Mouse (Mus musculus) limb, embryonic 13.5 days (tissue): ENCODE data around the gene Slc22a15. TPM values are rescaled to one million over a fixed set of nuclear protein-coding genes. Genes with fewer than 3 reads are reported as not detected.

Experiments used
- ATAC-seq: fragments of 200-750 bp; cut with Nextera tagmentation; 2 replicates; pipeline ENCODE4 v1.8.0; 2017; ENCODE audit warnings: low read depth, moderate number of reproducible peaks, moderate TSS enrichment; ENCODE audit not compliant: low FRiP score
- H3K27ac ChIP-seq: fragments of 300-500 bp; sonication (generic); 2 replicates; pipeline ENCODE4 v1.5.1; 2015; ENCODE audit warnings: inconsistent platforms, mild to moderate bottlenecking, moderate library complexity
- H3K27me3 ChIP-seq: fragments of 300-500 bp; sonication (generic); 2 replicates; pipeline ENCODE4 v1.6.1; 2015; ENCODE audit warnings: mild to moderate bottlenecking, inconsistent platforms
- H3K36me3 ChIP-seq: fragments of 300-500 bp; sonication (generic); 2 replicates; pipeline ENCODE4 v1.6.1; 2015; ENCODE audit warnings: inconsistent platforms, mild to moderate bottlenecking, moderate library complexity
- H3K4me1 ChIP-seq: fragments of 300-500 bp; sonication (generic); 2 replicates; pipeline ENCODE4 v1.6.1; 2015; ENCODE audit warnings: inconsistent platforms
- H3K4me2 ChIP-seq: fragments of 300-500 bp; sonication (generic); replicated peaks from 2 replicates; pipeline ENCODE4 v1.6.1; 2015; ENCODE audit warnings: inconsistent platforms, mild to moderate bottlenecking, moderate library complexity
- H3K4me3 ChIP-seq: fragments of 300-500 bp; sonication (generic); 2 replicates; pipeline ENCODE4 v1.5.1; 2015; ENCODE audit warnings: moderate library complexity, mild to moderate bottlenecking, inconsistent platforms
- H3K9ac ChIP-seq: fragments of 300-500 bp; sonication (generic); 2 replicates; pipeline ENCODE4 v1.6.1; 2015; ENCODE audit warnings: mild to moderate bottlenecking, inconsistent platforms
- H3K9me3 ChIP-seq: fragments of 300-500 bp; sonication (generic); 2 replicates; pipeline ENCODE4 v1.6.1; 2016; ENCODE audit warnings: inconsistent platforms
- WGBS: fragments of 180-500 bp; shearing (Covaris S2); methylation state at CpG from one replicate; pipeline ENCODE4 v1.1.7; 2015; 5-methylcytosine and 5-hydroxymethylcytosine counted together
- polyA plus RNA-seq: library from polyadenylated mRNA; unstranded; fragments of >200 nt; fragmentation: Nextera tagmentation; extraction: Ambion mirVana; gene quantifications from 2 replicates; pipeline ENCODE4 v1.2.1, GENCODE M21; 2015

Slc22a15 gene
- polyA plus RNA-seq, 1 experiment from 2014 or later: 6.0 TPM

- Histone ChIP-seq H3K4me2 (no peak overlapping the region), H3K27ac (no peak overlapping the region), H3K4me3 (no peak overlapping the region), H3K9me3 (no peaks in the 10 kb centered on the region), H3K36me3 (no peaks in the 10 kb centered on the region), H3K27me3 (no peaks in the 10 kb centered on the region), H3K4me1 (no peaks in the 10 kb centered on the region), H3K9ac (no peak overlapping the region)
- ATAC-seq: no peak
- 82% methylated on average over 3 of the region's 3 CpGs for WGBS
Measured at GRCm38 (mm10) chr3:101939865-101940264, 15.6 kb upstream of the Slc22a15 start.

GRCm38 (mm10) chr3:101939152-101939551, 14.9 kb upstream of the Slc22a15 start:
- no peaks in the 10 kb centered on the region for H3K27me3 ChIP-seq
- no peaks in the 10 kb centered on the region for H3K36me3 ChIP-seq
- no peak overlapping the region for H3K9ac ChIP-seq
- H3K4me1 ChIP-seq: no peaks in the 10 kb centered on the region
- WGBS: 62% methylated on average over 7 of the region's 7 CpGs
- H3K27ac ChIP-seq: no peak overlapping the region
- H3K9me3 ChIP-seq: no peaks in the 10 kb centered on the region
- no peak for ATAC-seq
- no peak overlapping the region for H3K4me3 ChIP-seq
- no peak overlapping the region for H3K4me2 ChIP-seq

GRCm38 (mm10) chr3:101936369-101936768, 12.1 kb upstream of the Slc22a15 start:
- H3K4me1 ChIP-seq: peaks cover 5% of the 10 kb centered on the region; the same call in 1 of the 2 replicates
- no peaks in the 10 kb centered on the region for H3K36me3 ChIP-seq
- H3K27ac ChIP-seq: no peak overlapping the region
- 76% methylated on average over 3 of the region's 3 CpGs for WGBS
- no peaks in the 10 kb centered on the region for H3K9me3 ChIP-seq
- H3K27me3 ChIP-seq: no peaks in the 10 kb centered on the region
- no peak for ATAC-seq
- H3K4me3 ChIP-seq: no peak overlapping the region
- H3K9ac ChIP-seq: no peak overlapping the region
- no peak overlapping the region for H3K4me2 ChIP-seq

- H3K9me3 ChIP-seq: no peaks in the 10 kb centered on the region
- no peaks in the 10 kb centered on the region for H3K36me3 ChIP-seq
- peaks cover 10% of the 10 kb centered on the region for H3K4me1 ChIP-seq
- no peak for ATAC-seq
- no peaks in the 10 kb centered on the region for H3K27me3 ChIP-seq
- no peak overlapping the region for H3K27ac ChIP-seq
- no peak overlapping the region for H3K4me3 ChIP-seq
- H3K9ac ChIP-seq: no peak overlapping the region
- H3K4me2 ChIP-seq: no peak overlapping the region
- 97% methylated on average over 2 of the region's 2 CpGs for WGBS
Measured at GRCm38 (mm10) chr3:101933820-101934219, 9.6 kb upstream of the Slc22a15 start.

- WGBS: 31% methylated on average over 4 of the region's 4 CpGs
Measured at GRCm38 (mm10) chr3:101929105-101929876, 5.0 kb upstream of the Slc22a15 start.

GRCm38 (mm10) chr3:101926636-101927035, 2.4 kb upstream of the Slc22a15 start:
- no peak overlapping the region for H3K4me3 ChIP-seq
- no peak for ATAC-seq
- H3K27ac ChIP-seq: no peak overlapping the region
- no peaks in the 10 kb centered on the region for H3K27me3 ChIP-seq
- no peak overlapping the region for H3K4me2 ChIP-seq
- H3K9me3 ChIP-seq: no peaks in the 10 kb centered on the region
- H3K4me1 ChIP-seq: peaks cover 34% of the 10 kb centered on the region
- H3K9ac ChIP-seq: no peak overlapping the region
- H3K36me3 ChIP-seq: no peaks in the 10 kb centered on the region; the same call in 1 of the 2 replicates

More at GRCm38 (mm10) chr3:101929105-101929876, 5.0 kb upstream of the Slc22a15 start:
- no peak overlapping the region for H3K27ac ChIP-seq
- H3K27me3 ChIP-seq: no peaks in the 10 kb centered on the region
- H3K4me2 ChIP-seq: no peak overlapping the region
- ATAC-seq: no peak
- no peaks in the 10 kb centered on the region for H3K36me3 ChIP-seq
- H3K9me3 ChIP-seq: no peaks in the 10 kb centered on the region
- peaks cover 23% of the 10 kb centered on the region for H3K4me1 ChIP-seq
- H3K9ac ChIP-seq: no peak overlapping the region
- H3K4me3 ChIP-seq: no peak overlapping the region

- Histone ChIP-seq H3K9ac (no peak overlapping the region), H3K9me3 (no peaks in the 10 kb centered on the region), H3K27ac (no peak overlapping the region), H3K4me1 (peaks cover 34% of the 10 kb centered on the region), H3K27me3 (no peaks in the 10 kb centered on the region), H3K4me2 (no peak overlapping the region), H3K4me3 (no peak overlapping the region), H3K36me3 (peaks cover 3% of the 10 kb centered on the region; the same call in 1 of the 2 replicates)
- 59% methylated on average over 1 of the region's 1 CpGs for WGBS
- ATAC-seq: peak; percentile 30; the same call in 1 of the 2 replicates
Measured at GRCm38 (mm10) chr3:101925663-101926062, 1.4 kb upstream of the Slc22a15 start.

GRCm38 (mm10) chr3:101922366-101922765, 1.9 kb downstream of the Slc22a15 start:
- no peak for ATAC-seq
- H3K27ac ChIP-seq: no peak overlapping the region
- WGBS: 56% methylated on average over 7 of the region's 7 CpGs
- no peak overlapping the region for H3K4me2 ChIP-seq
- H3K9ac ChIP-seq: no peak overlapping the region
- no peaks in the 10 kb centered on the region for H3K9me3 ChIP-seq
- no peaks in the 10 kb centered on the region for H3K27me3 ChIP-seq
- H3K36me3 ChIP-seq: peaks cover 6% of the 10 kb centered on the region; the same call in 1 of the 2 replicates
- H3K4me1 ChIP-seq: peaks cover 29% of the 10 kb centered on the region
- no peak overlapping the region for H3K4me3 ChIP-seq

GRCm38 (mm10) chr3:101918526-101918925, 5.7 kb downstream of the Slc22a15 start:
- Histone ChIP-seq H3K27ac (no peak overlapping the region), H3K4me2 (no peak overlapping the region), H3K4me1 (peaks cover 14% of the 10 kb centered on the region), H3K9ac (no peak overlapping the region), H3K4me3 (no peak overlapping the region), H3K27me3 (no peaks in the 10 kb centered on the region), H3K9me3 (no peaks in the 10 kb centered on the region), H3K36me3 (peaks cover 23% of the 10 kb centered on the region)
- no peak for ATAC-seq
- WGBS: 97% methylated on average over 3 of the region's 3 CpGs

- H3K27me3 ChIP-seq: no peaks in the 10 kb centered on the region
- no peak overlapping the region for H3K9ac ChIP-seq
- H3K9me3 ChIP-seq: no peaks in the 10 kb centered on the region
- no peak overlapping the region for H3K4me3 ChIP-seq
- peaks cover 6% of the 10 kb centered on the region; the same call in 1 of the 2 replicates for H3K4me1 ChIP-seq
- no peak overlapping the region for H3K4me2 ChIP-seq
- WGBS: 37% methylated on average over 3 of the region's 3 CpGs
- H3K36me3 ChIP-seq: peaks cover 30% of the 10 kb centered on the region
- ATAC-seq: no peak
- H3K27ac ChIP-seq: no peak overlapping the region
Measured at GRCm38 (mm10) chr3:101917665-101918064, 6.6 kb downstream of the Slc22a15 start.

GRCm38 (mm10) chr3:101916525-101916924, 7.7 kb downstream of the Slc22a15 start:
- Histone ChIP-seq H3K4me3 (no peak overlapping the region), H3K36me3 (peaks cover 36% of the 10 kb centered on the region), H3K27me3 (no peaks in the 10 kb centered on the region), H3K9ac (no peak overlapping the region), H3K4me1 (no peaks in the 10 kb centered on the region), H3K9me3 (no peaks in the 10 kb centered on the region), H3K4me2 (no peak overlapping the region), H3K27ac (no peak overlapping the region)
- WGBS: 82% methylated on average over 5 of the region's 5 CpGs
- no peak for ATAC-seq

GRCm38 (mm10) chr3:101915048-101915801, 9.0 kb downstream of the Slc22a15 start:
- Histone ChIP-seq H3K27ac (no peak overlapping the region), H3K4me3 (no peak overlapping the region), H3K4me2 (no peak overlapping the region), H3K9ac (no peak overlapping the region), H3K36me3 (peaks cover 30% of the 10 kb centered on the region), H3K4me1 (no peaks in the 10 kb centered on the region), H3K27me3 (no peaks in the 10 kb centered on the region), H3K9me3 (no peaks in the 10 kb centered on the region)
- no peak for ATAC-seq
- 89% methylated on average over 14 of the region's 14 CpGs for WGBS
